Mouse (Mus musculus): ENCODE data around the gene Tmtc4. TPM values are rescaled to one million over a fixed set of nuclear protein-coding genes. Genes with fewer than 3 reads are reported as not detected.
A peak's percentile ranks its signal among the peaks of the same experiment; 100 is the strongest.

Tmtc4 gene
- polyA plus RNA-seq, 1 experiment = 5.4 TPM

DNA sequence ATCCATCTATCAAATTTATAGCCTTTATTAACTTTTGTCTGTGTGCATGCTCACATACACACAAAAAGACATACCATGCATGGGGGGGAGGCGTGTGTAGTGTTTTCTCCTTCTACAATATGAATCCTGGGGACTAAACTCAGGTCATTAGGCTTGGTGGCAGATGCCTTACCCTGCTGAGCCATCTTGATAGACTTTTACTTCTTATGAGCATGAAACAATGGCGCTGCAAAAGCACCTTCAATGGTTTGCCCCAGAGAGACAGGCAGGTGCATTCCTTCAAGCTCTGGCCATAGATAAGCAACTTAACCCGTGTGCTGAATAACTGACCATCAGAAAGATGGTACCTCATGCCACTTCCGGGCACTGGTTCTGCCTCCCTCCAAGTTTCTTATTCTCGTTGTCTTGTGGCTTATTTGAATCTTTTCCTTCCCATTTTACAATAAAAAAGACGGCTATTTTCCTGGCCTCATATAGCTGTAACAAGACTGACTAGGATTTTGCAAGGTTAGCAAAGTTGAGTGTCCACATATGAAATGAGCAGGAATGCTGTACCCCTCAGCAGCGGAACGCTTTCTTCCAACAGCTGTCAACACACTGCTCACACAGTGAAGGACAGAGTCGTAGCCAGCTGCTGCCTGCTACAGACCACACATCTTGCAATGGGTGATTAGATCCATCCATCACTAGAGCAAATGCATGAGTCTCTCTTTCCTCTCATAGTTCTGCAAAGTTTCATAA, 6.6 kb downstream of the Tmtc4 start:
- TF ChIP-seq CTCF (IDR thresholded peaks at IDR 0.05; ENCODE audit: extremely low read depth, insufficient read length, insufficient replicate concordance, low read depth, low read length) = no peak
- TF ChIP-seq POLR2A (IDR thresholded peaks at IDR 0.05; ENCODE audit: low read depth, low read length) = no peak
- peaks cover 4% of the 10 kb centered on the region; the same call in 1 of the 2 replicates for H3K36me3 ChIP-seq (ENCODE audit: control insufficient read depth, insufficient read depth, low read length)
- H3K4me1 ChIP-seq (ENCODE audit: control insufficient read depth, insufficient read depth, insufficient read length, low read length) = peaks cover 6% of the 10 kb centered on the region; the same call in 1 of the 2 replicates
- H3K27ac ChIP-seq (ENCODE audit: insufficient read depth, low read depth, low read length) = no peak overlapping the region
- H3K4me3 ChIP-seq (ENCODE audit: low read depth, low read length) = no peak overlapping the region
- WGBS = 90% methylated on average over 9 of the region's 9 CpGs
- no peaks in the 10 kb centered on the region for H3K27me3 ChIP-seq (ENCODE audit: control insufficient read depth, insufficient read depth, low read length)

DNA sequence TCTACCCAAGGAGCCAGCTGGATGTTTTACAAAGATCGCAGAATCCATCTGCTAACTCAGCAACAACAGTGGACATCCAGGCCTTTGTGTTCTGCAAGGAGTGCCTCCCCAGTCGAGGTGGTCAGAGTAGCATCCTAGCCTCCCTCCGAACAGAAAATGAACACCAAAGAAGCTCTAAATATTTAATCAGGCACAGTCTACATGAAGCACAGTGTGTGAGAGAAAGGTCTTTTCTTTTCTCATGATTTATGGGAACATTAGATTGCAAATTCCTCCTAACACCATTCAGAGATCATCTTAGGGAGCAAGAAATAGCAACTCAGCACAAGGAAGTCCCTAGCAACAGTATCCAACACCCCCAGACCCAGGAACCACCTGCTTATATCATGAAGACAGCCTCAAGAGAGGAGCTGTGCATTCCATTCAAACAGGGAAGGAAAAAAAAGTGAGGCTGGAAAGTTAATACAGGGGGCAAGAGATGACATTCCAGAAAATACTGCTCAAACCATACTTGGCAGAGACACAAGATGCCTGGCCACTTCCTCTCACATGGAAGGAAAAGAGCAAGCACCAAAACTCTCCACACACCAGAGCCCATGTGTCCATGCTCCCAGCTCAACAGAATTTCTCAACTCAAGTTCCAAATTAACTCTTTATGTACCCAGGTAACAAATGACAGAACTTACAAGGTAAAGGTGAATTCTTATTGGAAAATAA, 8.8 kb downstream of the Tmtc4 start:
- WGBS = 77% methylated on average over 3 of the region's 3 CpGs
- TF ChIP-seq CTCF (IDR thresholded peaks at IDR 0.05; ENCODE audit: extremely low read depth, insufficient read length, insufficient replicate concordance, low read depth, low read length) (no peak), POLR2A (IDR thresholded peaks at IDR 0.05; ENCODE audit: low read depth, low read length) (no peak)
- H3K36me3 ChIP-seq (ENCODE audit: control insufficient read depth, insufficient read depth, low read length) = peaks cover 19% of the 10 kb centered on the region
- no peak overlapping the region for H3K4me3 ChIP-seq (ENCODE audit: low read depth, low read length)
- no peak overlapping the region for H3K27ac ChIP-seq (ENCODE audit: insufficient read depth, low read depth, low read length)
- H3K4me1 ChIP-seq (ENCODE audit: control insufficient read depth, insufficient read depth, insufficient read length, low read length) = no peaks in the 10 kb centered on the region
- no peaks in the 10 kb centered on the region for H3K27me3 ChIP-seq (ENCODE audit: control insufficient read depth, insufficient read depth, low read length)

DNA sequence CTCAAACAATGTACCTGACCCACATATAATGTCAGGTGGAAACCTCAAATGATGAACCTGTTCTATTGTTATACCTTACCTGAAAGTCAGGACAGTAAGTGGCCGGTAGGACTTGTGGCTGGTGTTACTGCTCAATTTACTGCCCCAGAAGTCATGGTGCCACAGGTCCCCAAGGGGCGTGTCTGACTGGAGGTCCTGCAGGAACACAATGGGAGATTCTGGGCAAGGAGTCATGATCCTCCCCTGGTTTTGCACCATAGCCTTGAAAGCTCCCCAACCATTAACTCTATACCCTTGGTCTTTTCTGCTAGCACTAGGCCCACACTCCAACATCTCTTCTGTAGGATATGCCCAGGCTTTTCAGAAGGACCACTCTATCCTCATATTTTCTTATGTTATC, 10.7 kb downstream of the Tmtc4 start:
- Histone ChIP-seq H3K4me1 (ENCODE audit: control insufficient read depth, insufficient read depth, insufficient read length, low read length) (no peaks in the 10 kb centered on the region), H3K27me3 (ENCODE audit: control insufficient read depth, insufficient read depth, low read length) (no peaks in the 10 kb centered on the region), H3K4me3 (ENCODE audit: low read depth, low read length) (no peak overlapping the region), H3K27ac (ENCODE audit: insufficient read depth, low read depth, low read length) (no peak overlapping the region), H3K36me3 (ENCODE audit: control insufficient read depth, insufficient read depth, low read length) (peaks cover 26% of the 10 kb centered on the region)
- no peak for TF ChIP-seq CTCF (IDR thresholded peaks at IDR 0.05; ENCODE audit: extremely low read depth, insufficient read length, insufficient replicate concordance, low read depth, low read length)
- TF ChIP-seq POLR2A (IDR thresholded peaks at IDR 0.05; ENCODE audit: low read depth, low read length) = no peak
- 98% methylated on average over 2 of the region's 2 CpGs for WGBS

DNA sequence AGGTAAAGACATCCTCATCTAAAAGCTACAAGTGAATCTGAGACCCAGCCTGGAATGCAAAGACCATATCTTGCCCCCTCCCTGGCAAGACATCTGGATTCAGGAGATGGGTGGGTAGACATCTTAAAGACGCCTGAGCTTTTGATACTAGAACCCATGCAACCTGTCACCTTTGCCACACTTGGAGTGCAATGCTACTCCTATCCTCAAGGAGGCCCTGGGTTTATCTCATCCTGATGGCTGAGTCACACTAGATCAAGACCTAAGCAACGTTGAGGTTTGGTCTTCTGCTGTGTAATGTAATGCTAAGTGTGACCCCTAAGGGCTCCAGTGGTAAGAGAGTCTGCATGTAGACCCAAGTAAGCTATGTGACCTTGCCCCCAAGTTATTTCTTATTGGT, 15.8 kb downstream of the Tmtc4 start:
- WGBS = 71% methylated on average over 2 of the region's 2 CpGs
- Histone ChIP-seq H3K4me1 (ENCODE audit: control insufficient read depth, insufficient read depth, insufficient read length, low read length) (no peaks in the 10 kb centered on the region), H3K36me3 (ENCODE audit: control insufficient read depth, insufficient read depth, low read length) (peaks cover 31% of the 10 kb centered on the region)

DNA sequence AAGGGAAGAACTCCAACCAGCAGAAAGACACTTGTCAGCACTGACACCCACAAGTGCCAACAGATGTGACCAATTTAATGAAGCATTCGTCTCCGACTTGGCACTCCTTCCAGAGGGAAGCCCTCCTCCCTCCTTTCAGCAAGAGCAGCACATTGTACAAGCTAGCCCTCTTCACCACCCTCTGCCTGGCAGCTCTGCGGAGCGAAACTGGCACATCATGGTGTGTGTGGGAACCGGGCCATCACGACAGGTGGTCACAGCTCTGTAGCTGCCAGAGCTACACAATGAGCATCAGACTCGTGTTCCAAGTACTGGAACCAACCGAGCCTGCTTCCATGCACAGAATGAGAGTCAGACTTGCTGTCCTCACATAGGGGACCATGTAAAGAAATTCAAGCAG, 25.9 kb downstream of the Tmtc4 start:
- TF ChIP-seq POLR2A (IDR thresholded peaks at IDR 0.05; ENCODE audit: low read depth, low read length) = no peak
- TF ChIP-seq CTCF (IDR thresholded peaks at IDR 0.05; ENCODE audit: extremely low read depth, insufficient read length, insufficient replicate concordance, low read depth, low read length) = no peak
- Histone ChIP-seq H3K4me3 (ENCODE audit: low read depth, low read length) (no peak overlapping the region), H3K36me3 (ENCODE audit: control insufficient read depth, insufficient read depth, low read length) (peaks cover 11% of the 10 kb centered on the region), H3K27me3 (ENCODE audit: control insufficient read depth, insufficient read depth, low read length) (no peaks in the 10 kb centered on the region), H3K27ac (ENCODE audit: insufficient read depth, low read depth, low read length) (no peak overlapping the region), H3K4me1 (ENCODE audit: control insufficient read depth, insufficient read depth, insufficient read length, low read length) (no peaks in the 10 kb centered on the region)
- WGBS = 84% methylated on average over 8 of the region's 8 CpGs

More for the DNA sequence above, 15.8 kb downstream of the Tmtc4 start:
- Histone ChIP-seq H3K4me3 (ENCODE audit: low read depth, low read length) (no peak overlapping the region), H3K27me3 (ENCODE audit: control insufficient read depth, insufficient read depth, low read length) (no peaks in the 10 kb centered on the region), H3K27ac (ENCODE audit: insufficient read depth, low read depth, low read length) (no peak overlapping the region)
- TF ChIP-seq POLR2A (IDR thresholded peaks at IDR 0.05; ENCODE audit: low read depth, low read length) = no peak
- no peak for TF ChIP-seq CTCF (IDR thresholded peaks at IDR 0.05; ENCODE audit: extremely low read depth, insufficient read length, insufficient replicate concordance, low read depth, low read length)

DNA sequence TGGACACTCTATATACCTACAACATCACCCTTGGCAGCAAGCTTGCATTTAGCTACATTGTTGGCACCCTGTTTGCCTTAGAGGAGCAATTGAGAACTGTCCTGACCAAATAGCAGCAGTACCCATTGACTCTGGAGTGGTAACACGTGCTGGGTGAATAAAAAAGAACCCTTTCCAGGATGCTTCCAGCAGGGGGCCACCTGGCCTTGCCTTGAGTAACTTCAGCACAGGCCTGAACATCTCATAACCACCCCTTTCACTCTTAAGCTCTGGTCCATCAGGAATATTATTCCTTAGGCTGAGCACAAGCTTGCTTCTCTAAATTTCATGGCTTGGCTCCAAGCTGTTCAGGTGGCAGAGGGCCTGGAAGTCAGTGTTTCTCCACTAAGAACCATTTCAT, 30.5 kb downstream of the Tmtc4 start:
- TF ChIP-seq POLR2A (IDR thresholded peaks at IDR 0.05; ENCODE audit: low read depth, low read length) (no peak), CTCF (IDR thresholded peaks at IDR 0.05; ENCODE audit: extremely low read depth, insufficient read length, insufficient replicate concordance, low read depth, low read length) (peak; percentile 60; the same call in 1 of the 2 replicates)
- H3K27me3 ChIP-seq (ENCODE audit: control insufficient read depth, insufficient read depth, low read length) = no peaks in the 10 kb centered on the region
- WGBS = 21% methylated on average over 1 of the region's 1 CpGs

DNA sequence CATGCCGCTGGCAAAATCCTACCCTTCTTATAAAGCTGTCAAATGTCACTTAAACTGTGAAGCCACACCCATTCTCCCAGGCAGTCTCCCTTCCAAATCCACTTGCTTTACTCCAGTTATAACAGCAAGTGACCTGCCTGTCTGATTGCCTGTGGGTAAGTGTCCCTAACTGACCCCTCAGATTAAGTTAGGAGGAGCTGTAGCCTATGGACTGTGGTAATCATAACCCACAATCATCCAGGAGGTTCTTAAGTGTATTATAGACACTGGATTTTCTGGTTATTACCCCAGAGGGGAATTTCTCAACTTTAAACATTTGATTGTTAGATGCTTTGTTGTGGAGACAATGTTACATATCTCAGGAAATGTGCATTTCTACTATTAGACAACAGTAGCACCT, 31.3 kb downstream of the Tmtc4 start:
- Histone ChIP-seq H3K4me1 (ENCODE audit: control insufficient read depth, insufficient read depth, insufficient read length, low read length) (no peaks in the 10 kb centered on the region), H3K36me3 (ENCODE audit: control insufficient read depth, insufficient read depth, low read length) (peaks cover 15% of the 10 kb centered on the region), H3K27me3 (ENCODE audit: control insufficient read depth, insufficient read depth, low read length) (no peaks in the 10 kb centered on the region), H3K27ac (ENCODE audit: insufficient read depth, low read depth, low read length) (no peak overlapping the region), H3K4me3 (ENCODE audit: low read depth, low read length) (no peak overlapping the region)
- WGBS = 93% methylated on average over 1 of the region's 1 CpGs
- no peak for TF ChIP-seq CTCF (IDR thresholded peaks at IDR 0.05; ENCODE audit: extremely low read depth, insufficient read length, insufficient replicate concordance, low read depth, low read length)
- no peak for TF ChIP-seq POLR2A (IDR thresholded peaks at IDR 0.05; ENCODE audit: low read depth, low read length)

More for the DNA sequence above, 30.5 kb downstream of the Tmtc4 start:
- H3K4me3 ChIP-seq (ENCODE audit: low read depth, low read length) = no peak overlapping the region
- H3K4me1 ChIP-seq (ENCODE audit: control insufficient read depth, insufficient read depth, insufficient read length, low read length) = no peaks in the 10 kb centered on the region
- H3K27ac ChIP-seq (ENCODE audit: insufficient read depth, low read depth, low read length) = no peak overlapping the region
- H3K36me3 ChIP-seq (ENCODE audit: control insufficient read depth, insufficient read depth, low read length) = peaks cover 10% of the 10 kb centered on the region
